Mouse (Mus musculus) stomach, embryonic 16.5 days (tissue): ENCODE measurements at regions not wholly inside any gene's neighbourhood (a gene's known extent, or its start where the extent isn't known, plus 50 kb on each side); places are given as distances from the start of the nearest gene placed in this dataset.

Source experiments
- ATAC-seq: fragments of 200-750 bp; cut with Nextera tagmentation; 2 replicates; pipeline ENCODE4 v1.8.0; 2017; ENCODE audit warnings: moderate number of reproducible peaks, moderate TSS enrichment; ENCODE audit not compliant: insufficient read depth, low FRiP score
- H3K27ac ChIP-seq: fragments of 300-500 bp; sonication (generic); 2 replicates; pipeline ENCODE4 v1.5.1; 2014; ENCODE audit warnings: low read length
- H3K27me3 ChIP-seq: fragments of 300-500 bp; sonication (generic); 2 replicates; pipeline ENCODE4 v1.6.1; 2014; ENCODE audit warnings: low read length, control low read depth, mixed read lengths; ENCODE audit not compliant: control insufficient read depth, insufficient read depth
- H3K36me3 ChIP-seq: fragments of 300-500 bp; sonication (generic); 2 replicates; pipeline ENCODE4 v1.6.1; 2014; ENCODE audit warnings: low read length; ENCODE audit not compliant: control insufficient read depth, insufficient read depth
- H3K4me1 ChIP-seq: fragments of 300-500 bp; sonication (generic); 2 replicates; pipeline ENCODE4 v1.6.1; 2014; ENCODE audit warnings: low read length, control low read depth, mixed read lengths; ENCODE audit not compliant: control insufficient read depth, insufficient read depth
- H3K4me2 ChIP-seq: fragments of 300-500 bp; sonication (generic); 2 replicates; pipeline ENCODE4 v1.6.1; 2014; ENCODE audit warnings: low read depth, low read length, mixed read lengths
- H3K4me3 ChIP-seq: fragments of 300-500 bp; sonication (generic); replicated peaks from 2 replicates; pipeline ENCODE4 v1.5.1; 2014; ENCODE audit warnings: mild to moderate bottlenecking, low read length
- H3K9ac ChIP-seq: fragments of 300-500 bp; sonication (generic); 2 replicates; pipeline ENCODE4 v1.6.1; 2014; ENCODE audit warnings: low read length
- H3K9me3 ChIP-seq: fragments of 300-500 bp; sonication (generic); replicated peaks from 2 replicates; pipeline ENCODE4 v1.6.1; 2016; ENCODE audit warnings: low read length, control low read depth; ENCODE audit not compliant: control insufficient read depth
- WGBS: fragments of 180-500 bp; shearing (Covaris S2); extraction: QIAGEN DNeasy Blood & Tissue Kit; methylation state at CpG from one replicate; pipeline ENCODE4 v1.1.7; 2014; 5-methylcytosine and 5-hydroxymethylcytosine counted together

- Histone ChIP-seq H3K9me3 (no peaks in the 10 kb centered on the region), H3K27ac (no peak overlapping the region), H3K36me3 (no peaks in the 10 kb centered on the region), H3K4me2 (no peak overlapping the region), H3K4me3 (no peak overlapping the region), H3K4me1 (no peaks in the 10 kb centered on the region), H3K9ac (no peak overlapping the region), H3K27me3 (no peaks in the 10 kb centered on the region)
- no peak for ATAC-seq
- WGBS, result 95% methylated on average over 2 of the region's 2 CpGs
These were observed 230.5 kb downstream of the Gm5426 start for GRCm38 (mm10) chr10:96366871-96367270.

- H3K4me2 ChIP-seq, result no peak overlapping the region
- H3K4me3 ChIP-seq, result no peak overlapping the region
- no peaks in the 10 kb centered on the region for H3K9me3 ChIP-seq
- WGBS, result 57% methylated on average over 21 of the region's 21 CpGs
- no peak overlapping the region for H3K27ac ChIP-seq
- H3K36me3 ChIP-seq, result no peaks in the 10 kb centered on the region
- no peaks in the 10 kb centered on the region for H3K27me3 ChIP-seq
- peaks cover 4% of the 10 kb centered on the region; the same call in 1 of the 2 replicates for H3K4me1 ChIP-seq
- ATAC-seq, result no peak
- peak overlapping the region; percentile 26 for H3K9ac ChIP-seq
These were observed 234.3 kb downstream of the Gm5426 start for GRCm38 (mm10) chr10:96370547-96371320.

GRCm38 (mm10) chr10:96371321-96371653, 234.9 kb downstream of the Gm5426 start:
- no peak for ATAC-seq
- no peak overlapping the region for H3K27ac ChIP-seq
- WGBS, result 73% methylated on average over 14 of the region's 14 CpGs
- peaks cover 4% of the 10 kb centered on the region; the same call in 1 of the 2 replicates for H3K4me1 ChIP-seq
- H3K9ac ChIP-seq, result no peak overlapping the region
- no peak overlapping the region for H3K4me3 ChIP-seq
- H3K36me3 ChIP-seq, result no peaks in the 10 kb centered on the region
- H3K27me3 ChIP-seq, result no peaks in the 10 kb centered on the region
- H3K9me3 ChIP-seq, result no peaks in the 10 kb centered on the region
- no peak overlapping the region for H3K4me2 ChIP-seq

DNA sequence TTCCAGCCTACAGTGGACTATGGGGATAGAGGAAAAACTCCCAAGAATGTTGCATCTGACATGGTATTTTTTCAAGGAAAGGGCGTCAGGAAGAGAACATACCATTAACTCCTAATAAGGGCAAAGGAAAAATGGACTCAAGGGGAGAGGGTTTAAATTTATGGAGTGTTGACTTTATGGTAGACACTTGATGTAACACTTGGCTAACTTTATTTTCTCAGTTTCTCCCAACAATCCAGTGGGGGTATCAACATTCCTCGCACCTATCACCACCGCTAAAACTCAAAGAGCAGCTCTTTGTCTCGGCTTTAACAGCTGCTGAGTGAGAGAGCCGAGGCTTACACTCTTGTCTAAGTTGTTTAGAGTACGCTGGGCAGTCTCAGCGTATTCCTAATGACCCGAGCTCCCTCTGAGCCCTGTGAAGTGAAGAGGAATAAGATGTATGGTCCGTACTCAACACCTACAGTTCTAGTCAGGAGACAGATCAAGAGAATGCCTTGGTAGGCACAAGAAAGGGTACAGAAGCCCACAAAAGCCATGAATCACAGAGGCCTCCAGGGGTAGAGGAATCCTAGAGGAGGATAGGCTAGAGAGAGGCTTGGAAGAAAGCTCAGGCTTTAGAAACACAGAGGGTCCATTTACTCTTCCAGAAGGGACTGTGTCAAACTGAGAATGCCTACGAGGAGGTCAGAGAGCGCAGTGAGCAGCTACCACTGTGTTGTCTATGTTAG, 236.4 kb downstream of the Gm5426 start:
- H3K9me3 ChIP-seq, result no peaks in the 10 kb centered on the region
- H3K27me3 ChIP-seq, result no peaks in the 10 kb centered on the region
- peak; percentile 53; the same call in 1 of the 2 replicates for ATAC-seq
- H3K27ac ChIP-seq, result peak overlapping the region; percentile 64
- H3K4me1 ChIP-seq, result peaks cover 4% of the 10 kb centered on the region; the same call in 1 of the 2 replicates
- H3K36me3 ChIP-seq, result no peaks in the 10 kb centered on the region
- H3K4me3 ChIP-seq, result no peak overlapping the region
- no peak overlapping the region for H3K4me2 ChIP-seq
- WGBS, result 41% methylated on average over 11 of the region's 11 CpGs
- H3K9ac ChIP-seq, result peak overlapping the region; percentile 26; the same call in 1 of the 2 replicates

- Histone ChIP-seq H3K27me3 (no peaks in the 10 kb centered on the region), H3K9ac (no peak overlapping the region), H3K4me1 (peaks cover 4% of the 10 kb centered on the region; the same call in 1 of the 2 replicates), H3K9me3 (no peaks in the 10 kb centered on the region), H3K4me2 (no peak overlapping the region), H3K27ac (peak overlapping the region; percentile 9; the same call in 1 of the 2 replicates), H3K36me3 (no peaks in the 10 kb centered on the region), H3K4me3 (no peak overlapping the region)
- WGBS, result 63% methylated on average over 7 of the region's 7 CpGs
- ATAC-seq, result no peak
These were observed 237.1 kb downstream of the Gm5426 start for GRCm38 (mm10) chr10:96373481-96373880.

DNA sequence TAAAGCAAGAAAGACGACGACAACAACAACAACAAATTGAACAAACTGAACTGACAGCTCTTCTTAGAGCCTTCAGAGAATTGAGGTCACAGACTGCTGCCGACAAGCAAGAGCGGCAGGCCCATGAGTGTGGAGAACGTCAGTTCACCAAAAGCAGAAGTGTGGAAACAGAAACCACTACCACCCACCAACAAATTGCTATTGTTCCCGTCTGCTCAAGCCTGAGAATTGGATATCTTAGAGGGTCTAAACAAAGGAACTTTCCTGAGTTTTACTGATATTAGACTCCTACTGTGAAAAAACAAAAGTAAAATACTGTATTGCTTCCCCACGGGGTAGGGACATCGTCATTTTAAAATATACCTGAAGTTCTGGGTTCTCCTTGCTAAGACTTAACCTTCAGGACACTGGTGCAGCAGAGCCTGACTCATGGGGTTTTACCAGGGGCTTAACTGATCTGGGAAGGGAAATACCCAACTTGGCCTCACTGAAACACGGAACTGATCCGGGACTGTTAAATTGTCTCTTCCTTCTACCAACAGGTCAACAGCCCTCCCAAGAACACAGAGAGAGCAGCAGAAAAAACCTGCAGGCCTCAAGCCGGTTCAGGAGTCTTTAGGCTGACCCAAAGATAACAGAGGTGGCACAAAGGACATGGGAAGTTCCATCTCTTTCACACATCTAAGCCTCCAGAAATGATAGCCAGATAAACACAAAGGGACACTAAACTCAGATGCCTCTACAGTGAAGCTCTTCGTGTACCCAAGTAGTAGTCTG, 238.1 kb downstream of the Gm5426 start:
- H3K27me3 ChIP-seq, result no peaks in the 10 kb centered on the region
- H3K36me3 ChIP-seq, result no peaks in the 10 kb centered on the region
- 0 out of 2 replicates have a peak overlapping the region, but pooled peaks have one; percentile 9 for H3K27ac ChIP-seq
- H3K4me1 ChIP-seq, result peaks cover 8% of the 10 kb centered on the region; the same call in 1 of the 2 replicates
- H3K9ac ChIP-seq, result no peak overlapping the region
- no peak overlapping the region; the same call in 1 of the 2 replicates for H3K4me2 ChIP-seq
- no peak for ATAC-seq
- H3K9me3 ChIP-seq, result no peaks in the 10 kb centered on the region
- WGBS, result 83% methylated on average over 12 of the region's 12 CpGs
- no peak overlapping the region for H3K4me3 ChIP-seq

DNA sequence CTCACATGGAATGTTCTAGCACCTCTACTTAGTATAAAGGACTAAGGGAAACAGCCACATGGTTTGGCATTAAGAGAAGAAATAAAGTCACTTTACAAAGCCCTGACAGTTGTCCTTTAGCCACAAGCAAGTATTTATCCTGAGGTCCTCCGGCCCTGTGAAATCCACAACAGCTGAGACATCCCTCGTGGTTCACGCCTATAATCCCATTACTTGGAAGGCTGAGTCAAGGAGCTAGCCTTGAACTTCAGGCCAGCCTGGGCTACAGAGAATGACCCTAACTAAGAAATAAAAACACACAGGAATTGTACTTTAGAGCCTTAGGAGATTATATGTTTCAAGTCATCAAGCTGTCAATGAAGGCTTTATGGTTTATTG, 238.7 kb downstream of the Gm5426 start:
- Histone ChIP-seq H3K36me3 (no peaks in the 10 kb centered on the region), H3K9ac (no peak overlapping the region), H3K4me3 (no peak overlapping the region), H3K27ac (no peak overlapping the region), H3K4me1 (peaks cover 8% of the 10 kb centered on the region; the same call in 1 of the 2 replicates), H3K9me3 (no peaks in the 10 kb centered on the region), H3K27me3 (no peaks in the 10 kb centered on the region), H3K4me2 (no peak overlapping the region)
- ATAC-seq, result no peak
- WGBS, result 91% methylated on average over 3 of the region's 3 CpGs

DNA sequence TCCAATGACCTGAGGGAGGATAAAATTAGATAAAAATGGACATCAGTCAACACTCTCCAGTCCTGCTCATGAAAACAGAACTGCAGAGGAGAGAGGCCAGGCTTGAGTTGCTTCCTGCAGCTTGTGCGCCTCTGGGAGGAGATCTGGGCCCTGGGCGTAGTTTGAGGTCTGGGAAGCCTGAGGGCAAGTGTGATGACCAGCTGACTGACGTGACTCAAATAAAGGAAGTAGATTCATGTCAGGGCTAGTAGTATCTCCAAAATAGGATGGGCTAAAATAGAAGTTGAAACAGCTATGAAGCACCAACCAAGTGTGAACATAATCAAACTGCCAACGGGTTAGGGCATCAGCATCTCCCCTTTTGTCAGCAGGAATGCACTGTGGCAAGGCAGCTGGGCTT, 239.3 kb upstream of the Btg1 start:
- WGBS, result 88% methylated on average over 4 of the region's 4 CpGs
- no peaks in the 10 kb centered on the region for H3K27me3 ChIP-seq
- H3K9ac ChIP-seq, result no peak overlapping the region
- H3K4me3 ChIP-seq, result no peak overlapping the region
- ATAC-seq, result no peak
- no peak overlapping the region for H3K4me2 ChIP-seq
- H3K36me3 ChIP-seq, result no peaks in the 10 kb centered on the region
- no peak overlapping the region for H3K27ac ChIP-seq
- peaks cover 8% of the 10 kb centered on the region; the same call in 1 of the 2 replicates for H3K4me1 ChIP-seq
- no peaks in the 10 kb centered on the region for H3K9me3 ChIP-seq
